Mouse (Mus musculus) embryonic fibroblast, embryonic 13.5 days (primary cell): ENCODE data around the gene Smpd3.

Source experiments
- CTCF ChIP-seq: IDR thresholded peaks from 2 replicates; pipeline ENCODE4 v1.5.1; 2011; ENCODE audit warnings: mild to moderate bottlenecking, control low read depth, low read length, moderate library complexity, borderline replicate concordance; ENCODE audit not compliant: insufficient read depth
- POLR2A ChIP-seq: IDR thresholded peaks from 2 replicates; pipeline ENCODE4 v1.6.1; 2011; ENCODE audit warnings: low read depth, mild to moderate bottlenecking, control low read depth, low read length, moderate library complexity

GRCm38 (mm10) chr8:106260894-106261293 lies 76.9 kb downstream of the Smpd3 start:
- TF ChIP-seq CTCF (no peak), POLR2A (no peak)
